Mouse (Mus musculus) stomach, embryonic 15.5 days (tissue): Measurements from ENCODE around the gene Orai3. TPM values are rescaled to one million over a fixed set of nuclear protein-coding genes. Genes with fewer than 3 reads are reported as not detected.

Source experiments
- ATAC-seq: fragments of 200-750 bp; cut with Nextera tagmentation; 2 replicates; pipeline ENCODE4 v1.8.0; 2017; ENCODE audit warnings: low read depth, moderate number of reproducible peaks, moderate TSS enrichment; ENCODE audit not compliant: insufficient read depth, low FRiP score
- H3K27ac ChIP-seq: fragments of 300-500 bp; sonication (generic); 2 replicates; pipeline ENCODE4 v1.5.1; 2015; ENCODE audit warnings: mild to moderate bottlenecking, inconsistent platforms
- H3K27me3 ChIP-seq: fragments of 300-500 bp; sonication (generic); replicated peaks from 2 replicates; pipeline ENCODE4 v1.6.1; 2015; ENCODE audit warnings: inconsistent platforms
- H3K36me3 ChIP-seq: fragments of 300-500 bp; sonication (generic); 2 replicates; pipeline ENCODE4 v1.6.1; 2015; ENCODE audit warnings: inconsistent platforms
- H3K4me1 ChIP-seq: fragments of 300-500 bp; sonication (generic); 2 replicates; pipeline ENCODE4 v1.6.1; 2015; ENCODE audit warnings: inconsistent platforms
- H3K4me2 ChIP-seq: fragments of 300-500 bp; sonication (generic); 2 replicates; pipeline ENCODE4 v1.6.1; 2015; ENCODE audit warnings: mild to moderate bottlenecking, inconsistent platforms
- H3K4me3 ChIP-seq: fragments of 300-500 bp; sonication (generic); replicated peaks from 2 replicates; pipeline ENCODE4 v1.5.1; 2015; ENCODE audit warnings: inconsistent platforms
- H3K9ac ChIP-seq: fragments of 300-500 bp; sonication (generic); 2 replicates; pipeline ENCODE4 v1.6.1; 2015; ENCODE audit warnings: inconsistent platforms
- H3K9me3 ChIP-seq: fragments of 300-500 bp; sonication (generic); 2 replicates; pipeline ENCODE4 v1.6.1; 2016; ENCODE audit warnings: inconsistent platforms
- WGBS: fragments of 180-500 bp; shearing (Covaris S2); methylation state at CpG from one replicate; pipeline ENCODE4 v1.1.7; 2015; 5-methylcytosine and 5-hydroxymethylcytosine counted together
- polyA plus RNA-seq: library from polyadenylated mRNA; unstranded; fragments of >200 nt; fragmentation: Nextera tagmentation; extraction: Ambion mirVana; gene quantifications from 2 replicates; pipeline ENCODE4 v1.2.1, GENCODE M21; 2015

Orai3 gene
- polyA plus RNA-seq, 1 experiment from 2014 or later, result 29.2 TPM

DNA sequence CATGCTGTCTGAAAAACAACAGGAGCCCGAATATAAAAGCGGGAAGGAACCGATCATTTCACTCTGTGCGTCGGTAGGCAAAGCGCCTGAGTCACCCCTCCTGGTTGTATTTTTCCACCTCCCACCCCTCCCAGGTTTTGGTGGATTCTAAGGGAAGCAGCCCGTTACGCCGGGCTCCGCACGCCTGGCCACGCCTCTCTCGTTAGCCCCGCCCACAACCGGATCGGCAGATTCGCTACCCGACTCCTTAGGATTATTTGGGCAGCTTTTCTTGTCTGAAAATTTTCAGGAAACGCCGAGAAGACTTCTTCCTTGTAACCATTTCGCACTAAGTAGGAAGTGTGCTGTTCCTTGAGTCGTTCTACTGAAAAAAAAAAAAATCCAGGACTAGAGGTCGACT is 6.8 kb downstream of the Orai3 start, which contains the start of gene Setd1a:
Gene Setd1a, plus strand, starts transcription at position 245 of the 400 bp plus-strand sequence.
- Histone ChIP-seq H3K27ac (peak within 1 kb of the TSS; percentile 99), H3K4me3 (peak within 1 kb of the TSS; percentile 94), H3K4me1 (peaks cover 17% of the 10 kb centered on the region), H3K9ac (peak within 1 kb of the TSS; percentile 84), H3K4me2 (peak within 1 kb of the TSS; percentile 76), H3K27me3 (no peaks in the 10 kb centered on the region), H3K36me3 (peaks cover 15% of the 10 kb centered on the region), H3K9me3 (no peaks in the 10 kb centered on the region)
- ATAC-seq, result peak; percentile 67
- under 1% methylated on average over 23 of the region's 23 CpGs for WGBS

DNA sequence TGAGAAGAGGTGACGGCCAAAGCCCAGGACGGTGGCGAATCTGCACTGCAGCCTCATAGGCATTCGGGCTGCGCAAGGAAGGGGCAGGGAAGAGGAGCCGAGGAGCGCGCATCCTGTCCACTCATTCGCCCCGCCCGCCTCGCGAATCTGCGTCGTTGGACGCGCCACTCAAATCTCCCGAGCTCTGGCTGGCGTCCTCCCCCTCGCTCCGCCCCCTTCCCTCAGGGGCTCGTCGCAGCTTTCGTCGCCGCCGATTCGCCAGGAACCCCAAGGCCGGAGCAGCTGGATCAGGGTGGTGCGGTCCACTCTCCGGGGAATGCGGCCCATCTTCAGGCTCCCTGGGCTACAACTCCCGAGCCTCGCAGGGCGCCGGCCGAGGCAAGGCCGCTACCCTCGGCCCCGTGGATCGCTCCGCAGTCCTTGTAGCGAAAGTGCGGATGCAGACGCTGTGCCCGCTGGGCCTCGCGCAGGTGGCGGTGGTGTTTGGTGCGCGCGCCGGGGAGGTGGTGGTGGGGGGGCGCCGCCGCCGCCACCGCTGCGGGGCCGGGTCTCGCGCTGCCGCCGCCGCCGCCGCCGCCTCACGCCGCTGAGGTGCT is 7.4 kb downstream of the Orai3 start:
- Histone ChIP-seq H3K27me3 (no peaks in the 10 kb centered on the region), H3K9ac (peak overlapping the region; percentile 84), H3K9me3 (no peaks in the 10 kb centered on the region), H3K36me3 (peaks cover 18% of the 10 kb centered on the region), H3K4me3 (peak overlapping the region; percentile 94), H3K4me1 (peaks cover 16% of the 10 kb centered on the region), H3K4me2 (peak overlapping the region; percentile 65), H3K27ac (peak overlapping the region; percentile 99)
- ATAC-seq, result peak; percentile 91
- WGBS, result under 1% methylated on average over 57 of the region's 70 CpGs

DNA sequence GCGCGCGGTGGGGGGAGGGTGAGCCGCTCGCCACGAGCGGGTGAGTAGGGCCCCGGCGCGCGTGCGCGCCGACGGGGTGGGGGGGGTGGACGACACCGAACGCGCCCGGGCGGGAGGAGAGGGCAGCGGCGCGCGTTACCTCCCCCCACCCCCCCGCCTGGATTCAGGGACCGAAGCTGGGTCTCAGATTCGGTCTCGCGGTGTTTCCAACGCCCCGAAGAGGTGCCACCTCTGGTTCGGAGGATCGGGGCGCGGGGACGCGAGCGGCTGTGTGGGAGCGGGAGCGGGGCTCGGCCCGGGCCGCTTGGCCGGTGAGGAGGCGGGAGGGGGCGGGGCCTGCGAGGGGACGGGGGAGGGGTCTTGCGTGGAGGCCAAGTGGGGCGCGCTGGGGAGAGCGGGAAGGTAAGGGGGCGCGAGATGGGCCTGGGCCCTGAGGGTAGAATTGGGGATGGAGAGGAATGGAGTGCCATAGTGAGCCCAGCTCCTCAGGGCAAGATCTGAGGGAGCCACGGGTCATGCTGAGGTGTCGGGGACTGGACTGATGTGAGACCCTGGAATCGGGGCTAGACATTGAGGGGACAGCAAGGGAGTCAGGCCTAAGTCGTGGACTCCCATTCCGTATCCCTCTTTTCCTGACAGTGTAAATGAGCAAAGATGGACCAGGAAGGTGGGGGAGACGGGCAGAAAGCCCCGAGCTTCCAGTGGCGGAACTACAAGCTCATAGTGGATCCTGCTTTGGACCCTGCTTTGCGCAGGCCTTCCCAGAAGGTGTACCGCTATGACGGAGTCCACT is 8.1 kb downstream of the Orai3 start:
- Histone ChIP-seq H3K4me1 (peaks cover 16% of the 10 kb centered on the region), H3K9me3 (no peaks in the 10 kb centered on the region), H3K27me3 (no peaks in the 10 kb centered on the region), H3K27ac (peak overlapping the region; percentile 99), H3K36me3 (peaks cover 24% of the 10 kb centered on the region), H3K4me3 (peak overlapping the region; percentile 94), H3K4me2 (peak overlapping the region; percentile 76), H3K9ac (peak overlapping the region; percentile 84)
- peak; percentile 32 for ATAC-seq
- WGBS, result 3% methylated on average over 64 of the region's 66 CpGs

DNA sequence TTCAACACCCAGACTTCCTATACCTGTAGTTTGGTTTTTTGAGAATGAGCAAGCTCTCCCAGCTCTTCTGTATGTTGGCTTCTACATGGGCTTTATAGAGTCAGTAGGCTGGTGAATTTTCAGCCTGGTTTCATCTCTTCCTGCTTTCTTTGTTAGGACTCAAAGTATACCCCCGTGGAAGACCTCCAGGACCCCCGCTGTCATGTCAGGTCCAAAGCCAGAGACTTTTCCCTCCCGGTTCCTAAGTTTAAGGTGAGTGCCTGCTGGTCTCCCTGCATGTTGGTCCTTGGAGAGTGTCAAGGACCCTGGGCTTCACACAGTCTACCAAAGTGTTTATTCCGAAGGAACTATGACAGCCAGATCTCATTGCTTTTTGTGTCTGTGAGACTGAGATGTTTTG is 8.7 kb downstream of the Orai3 start:
- Histone ChIP-seq H3K4me2 (peak overlapping the region; percentile 76), H3K27ac (no peak overlapping the region), H3K4me3 (peak overlapping the region; percentile 94), H3K4me1 (peaks cover 16% of the 10 kb centered on the region), H3K36me3 (peaks cover 24% of the 10 kb centered on the region), H3K9ac (peak overlapping the region; percentile 84), H3K9me3 (no peaks in the 10 kb centered on the region), H3K27me3 (no peaks in the 10 kb centered on the region)
- ATAC-seq, result no peak
- 81% methylated on average over 4 of the region's 4 CpGs for WGBS

DNA sequence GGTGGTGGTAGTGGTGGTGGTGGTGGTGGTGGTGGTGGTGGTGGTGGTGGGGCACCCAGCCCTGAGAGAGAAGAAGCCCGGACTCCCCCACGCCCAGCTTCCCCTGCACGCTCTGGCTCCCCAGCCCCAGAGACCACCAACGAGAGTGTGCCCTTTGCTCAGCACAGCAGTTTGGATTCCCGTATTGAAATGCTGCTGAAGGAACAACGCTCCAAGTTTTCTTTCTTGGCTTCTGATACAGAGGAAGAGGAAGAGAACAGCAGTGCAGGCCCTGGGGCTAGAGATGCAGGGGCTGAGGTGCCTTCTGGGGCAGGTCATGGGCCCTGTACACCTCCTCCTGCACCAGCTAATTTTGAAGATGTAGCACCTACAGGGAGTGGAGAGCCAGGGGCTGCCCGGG is 15.7 kb downstream of the Orai3 start, which contains the start of gene Gm49388:
Gene Gm49388, plus strand, starts transcription at position 301 of the 400 bp plus-strand sequence.
- ATAC-seq, result no peak
- no peaks in the 10 kb centered on the region for H3K27me3 ChIP-seq
- 94% methylated on average over 7 of the region's 7 CpGs for WGBS
- peaks cover 68% of the 10 kb centered on the region for H3K36me3 ChIP-seq
- H3K4me2 ChIP-seq, result no peak within 1 kb of the TSS
- H3K4me3 ChIP-seq, result no peak within 1 kb of the TSS
- no peak within 1 kb of the TSS for H3K27ac ChIP-seq
- H3K9me3 ChIP-seq, result no peaks in the 10 kb centered on the region
- no peaks in the 10 kb centered on the region for H3K4me1 ChIP-seq
- H3K9ac ChIP-seq, result no peak within 1 kb of the TSS

DNA sequence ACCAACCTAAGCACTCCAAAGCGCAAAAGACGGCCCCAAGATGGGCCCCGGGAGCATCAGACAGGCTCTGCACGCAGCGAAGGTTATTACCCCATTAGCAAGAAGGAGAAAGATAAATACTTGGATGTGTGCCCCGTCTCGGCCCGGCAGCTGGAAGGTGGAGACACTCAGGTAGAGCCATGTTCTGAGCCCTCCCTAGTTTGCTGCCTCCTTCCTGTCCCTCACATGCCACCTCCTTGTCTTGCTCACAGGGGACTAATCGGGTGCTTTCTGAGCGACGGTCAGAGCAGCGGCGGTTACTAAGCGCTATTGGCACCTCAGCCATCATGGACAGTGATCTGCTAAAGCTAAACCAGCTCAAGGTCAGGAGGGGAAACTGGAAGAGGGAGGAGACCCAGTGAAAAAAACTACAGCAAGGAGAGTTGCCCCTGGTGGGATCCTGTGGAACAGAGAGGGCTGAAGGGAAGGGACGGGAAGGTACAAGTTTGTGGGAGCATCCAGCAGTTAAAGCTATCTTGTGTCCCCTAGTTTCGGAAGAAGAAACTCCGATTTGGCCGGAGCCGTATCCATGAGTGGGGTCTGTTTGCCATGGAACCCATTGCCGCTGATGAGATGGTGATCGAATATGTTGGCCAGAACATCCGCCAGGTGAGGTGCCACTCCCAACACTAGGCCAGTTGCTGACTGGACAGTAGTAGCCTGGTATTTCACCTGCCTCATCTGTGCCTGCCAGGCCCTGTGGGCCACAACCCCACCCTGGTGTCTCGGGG is 27.6 kb downstream of the Orai3 start:
- H3K4me3 ChIP-seq, result no peak overlapping the region
- H3K4me2 ChIP-seq, result no peak overlapping the region
- peaks cover 16% of the 10 kb centered on the region; the same call in 1 of the 2 replicates for H3K4me1 ChIP-seq
- H3K36me3 ChIP-seq, result peaks cover 62% of the 10 kb centered on the region
- 88% methylated on average over 23 of the region's 23 CpGs for WGBS
- ATAC-seq, result no peak
- H3K9ac ChIP-seq, result no peak overlapping the region
- H3K27me3 ChIP-seq, result no peaks in the 10 kb centered on the region
- H3K27ac ChIP-seq, result no peak overlapping the region
- H3K9me3 ChIP-seq, result no peaks in the 10 kb centered on the region

DNA sequence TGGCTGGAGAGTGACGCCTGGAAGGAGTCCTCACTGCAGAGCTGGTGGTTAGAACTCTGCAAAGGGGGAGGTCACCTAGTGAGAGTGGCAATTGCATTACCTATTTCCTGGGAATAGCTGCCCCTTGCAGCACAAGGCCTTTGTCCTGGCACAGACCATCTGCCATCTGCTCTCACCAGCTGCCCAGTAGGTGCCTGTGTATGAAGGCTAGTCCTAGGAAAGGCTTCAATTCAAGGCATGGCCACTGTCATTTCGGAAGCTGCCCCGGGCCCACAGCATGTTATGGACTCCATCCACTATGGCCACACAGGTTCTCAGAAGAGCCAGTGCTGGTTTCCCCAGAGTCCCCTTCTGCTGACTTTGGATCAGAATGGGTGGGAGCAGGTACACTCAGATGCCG is 29.0 kb downstream of the Orai3 start:
- Histone ChIP-seq H3K4me3 (no peak overlapping the region), H3K27me3 (no peaks in the 10 kb centered on the region), H3K4me1 (peaks cover 16% of the 10 kb centered on the region; the same call in 1 of the 2 replicates), H3K27ac (no peak overlapping the region), H3K36me3 (peaks cover 53% of the 10 kb centered on the region), H3K9me3 (no peaks in the 10 kb centered on the region), H3K9ac (no peak overlapping the region), H3K4me2 (no peak overlapping the region)
- WGBS, result 81% methylated on average over 4 of the region's 4 CpGs
- ATAC-seq, result no peak

DNA sequence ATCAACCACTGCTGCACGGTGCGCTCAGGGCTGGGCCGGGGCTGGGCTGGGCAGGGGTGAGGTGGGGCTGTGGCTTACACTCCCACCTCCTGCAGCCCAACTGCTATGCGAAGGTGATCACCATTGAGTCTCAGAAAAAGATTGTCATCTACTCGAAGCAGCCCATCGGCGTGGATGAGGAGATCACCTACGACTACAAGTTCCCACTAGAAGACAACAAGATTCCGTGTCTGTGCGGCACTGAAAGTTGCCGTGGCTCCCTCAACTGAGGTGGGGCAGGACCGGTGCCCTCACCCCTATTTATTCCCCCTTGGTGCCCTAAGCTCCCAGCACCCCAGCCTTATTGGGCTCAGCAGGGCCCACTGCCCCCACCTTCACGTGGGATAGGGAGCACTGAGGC is 29.6 kb downstream of the Orai3 start:
- no peaks in the 10 kb centered on the region for H3K9me3 ChIP-seq
- no peaks in the 10 kb centered on the region for H3K27me3 ChIP-seq
- 89% methylated on average over 13 of the region's 13 CpGs for WGBS
- H3K4me3 ChIP-seq, result no peak overlapping the region
- no peak for ATAC-seq
- no peak overlapping the region for H3K4me2 ChIP-seq
- H3K9ac ChIP-seq, result no peak overlapping the region
- peaks cover 16% of the 10 kb centered on the region; the same call in 1 of the 2 replicates for H3K4me1 ChIP-seq
- H3K27ac ChIP-seq, result no peak overlapping the region
- peaks cover 49% of the 10 kb centered on the region for H3K36me3 ChIP-seq

DNA sequence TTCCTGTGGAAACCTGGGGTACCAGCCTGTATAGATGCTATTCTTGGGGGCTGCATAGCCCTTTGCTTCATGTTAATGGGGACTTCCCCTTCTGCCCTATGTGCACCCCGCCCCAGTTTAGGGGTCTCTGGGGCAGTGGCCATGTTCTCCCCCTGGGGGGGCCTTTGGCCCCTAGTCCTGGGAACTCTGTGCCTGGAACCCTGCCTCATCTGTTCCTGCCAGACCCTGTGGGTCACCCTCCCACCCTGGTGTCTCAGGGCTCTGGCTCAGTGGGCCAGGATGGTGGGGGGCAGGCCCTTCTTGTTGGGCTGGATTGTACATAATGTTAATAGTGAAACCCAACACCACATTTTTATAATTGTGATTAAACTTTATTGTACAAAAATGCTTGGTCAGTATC is 30.1 kb downstream of the Orai3 start:
- Histone ChIP-seq H3K27ac (no peak overlapping the region), H3K4me1 (peaks cover 16% of the 10 kb centered on the region; the same call in 1 of the 2 replicates), H3K36me3 (peaks cover 47% of the 10 kb centered on the region), H3K27me3 (no peaks in the 10 kb centered on the region), H3K9me3 (no peaks in the 10 kb centered on the region), H3K9ac (no peak overlapping the region), H3K4me3 (no peak overlapping the region), H3K4me2 (no peak overlapping the region)
- WGBS, result 93% methylated on average over 1 of the region's 1 CpGs
- no peak for ATAC-seq

DNA sequence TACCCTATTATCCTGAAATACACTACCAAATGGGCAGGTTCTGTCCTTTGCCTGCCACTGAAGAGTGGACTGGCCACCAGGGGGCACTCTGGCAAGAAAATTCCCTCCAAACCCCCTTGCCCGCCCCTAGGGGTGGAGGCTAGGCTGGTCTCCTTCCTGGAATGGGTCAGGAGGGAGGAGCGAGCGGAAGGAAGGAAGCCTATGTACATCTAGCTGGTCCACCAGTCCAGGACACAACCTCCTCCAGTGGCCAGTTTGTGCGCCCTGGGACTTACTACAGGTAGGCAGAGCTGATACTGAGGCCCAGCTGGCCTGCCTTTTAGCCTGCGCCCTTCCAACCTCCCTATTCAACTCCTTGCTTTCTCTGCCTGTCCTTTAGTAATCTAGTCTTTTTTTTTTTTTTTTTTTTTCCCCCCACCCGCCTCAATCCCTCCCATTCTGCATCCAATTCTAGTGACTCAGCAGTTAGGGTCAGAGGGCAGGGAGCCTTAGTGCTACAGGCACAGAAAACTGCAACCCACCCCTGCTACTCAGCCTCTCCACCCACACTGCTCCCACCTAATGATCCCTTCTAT is 30.9 kb downstream of the Orai3 start, which contains the start of gene Hsd3b7:
Gene Hsd3b7, plus strand, starts transcription at position 170 of the 575 bp plus-strand sequence.
- Histone ChIP-seq H3K4me2 (peak within 1 kb of the TSS; percentile 51), H3K9me3 (no peaks in the 10 kb centered on the region), H3K4me3 (peak within 1 kb of the TSS; percentile 31), H3K36me3 (peaks cover 39% of the 10 kb centered on the region), H3K27ac (peak within 1 kb of the TSS; percentile 8; the same call in 1 of the 2 replicates), H3K27me3 (no peaks in the 10 kb centered on the region), H3K4me1 (peaks cover 16% of the 10 kb centered on the region; the same call in 1 of the 2 replicates), H3K9ac (no peak within 1 kb of the TSS)
- peak; percentile 86 for ATAC-seq
- WGBS, result 15% methylated on average over 6 of the region's 6 CpGs

DNA sequence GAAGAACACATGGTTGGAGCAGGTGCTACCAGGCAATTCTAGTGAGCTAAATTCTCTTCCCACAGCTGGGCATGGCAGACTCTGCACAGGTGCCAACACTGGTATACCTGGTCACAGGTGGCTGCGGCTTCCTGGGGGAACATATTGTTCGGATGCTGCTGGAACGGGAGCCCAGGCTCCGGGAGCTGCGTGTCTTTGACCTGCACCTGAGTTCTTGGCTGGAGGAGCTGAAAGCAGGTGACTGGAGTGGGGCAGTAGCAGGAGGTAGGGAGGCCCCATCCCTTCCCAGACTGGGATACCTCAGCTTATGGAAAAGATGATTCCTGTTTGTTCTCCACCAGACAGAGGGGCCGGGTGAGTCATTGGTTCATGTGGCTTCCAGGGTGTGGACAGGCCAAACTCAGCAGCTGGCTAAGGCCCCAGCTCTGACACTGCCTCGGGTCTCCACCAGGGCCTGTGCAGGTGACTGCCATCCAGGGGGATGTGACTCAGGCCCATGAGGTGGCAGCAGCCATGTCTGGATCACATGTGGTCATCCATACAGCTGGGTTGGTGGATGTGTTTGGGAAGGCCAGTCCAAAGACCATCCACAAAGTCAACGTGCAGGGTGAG is 31.5 kb downstream of the Orai3 start:
- H3K36me3 ChIP-seq, result peaks cover 33% of the 10 kb centered on the region
- ATAC-seq, result 0 out of 2 replicates have a peak, but pooled peaks have one; percentile 8
- H3K27ac ChIP-seq, result peak overlapping the region; percentile 8; the same call in 1 of the 2 replicates
- no peaks in the 10 kb centered on the region for H3K27me3 ChIP-seq
- no peak overlapping the region for H3K9ac ChIP-seq
- peak overlapping the region; percentile 31; the same call in 1 of the 2 replicates for H3K4me3 ChIP-seq
- H3K4me1 ChIP-seq, result peaks cover 16% of the 10 kb centered on the region; the same call in 1 of the 2 replicates
- no peaks in the 10 kb centered on the region for H3K9me3 ChIP-seq
- WGBS, result 83% methylated on average over 8 of the region's 8 CpGs
- H3K4me2 ChIP-seq, result peak overlapping the region; percentile 51
